Mouse (Mus musculus): Measurements from ENCODE around the gene Nckipsd.

GRCm38 (mm10) chr9:108798508-108799075 lies 9.6 kb upstream of the Nckipsd start:
- TF ChIP-seq CTCF (IDR thresholded peaks at IDR 0.05; ENCODE audit: low read depth, low read length) (no peak), POLR2A (IDR thresholded peaks at IDR 0.05; ENCODE audit: extremely low read depth, insufficient read depth, low read length) (no peak)

Data from liver, adult 2 months (tissue).